Mouse (Mus musculus): ENCODE measurements at regions not wholly inside any gene's neighbourhood (a gene's known extent, or its start where the extent isn't known, plus 50 kb on each side); places are given as distances from the start of the nearest gene placed in this dataset.

DNA sequence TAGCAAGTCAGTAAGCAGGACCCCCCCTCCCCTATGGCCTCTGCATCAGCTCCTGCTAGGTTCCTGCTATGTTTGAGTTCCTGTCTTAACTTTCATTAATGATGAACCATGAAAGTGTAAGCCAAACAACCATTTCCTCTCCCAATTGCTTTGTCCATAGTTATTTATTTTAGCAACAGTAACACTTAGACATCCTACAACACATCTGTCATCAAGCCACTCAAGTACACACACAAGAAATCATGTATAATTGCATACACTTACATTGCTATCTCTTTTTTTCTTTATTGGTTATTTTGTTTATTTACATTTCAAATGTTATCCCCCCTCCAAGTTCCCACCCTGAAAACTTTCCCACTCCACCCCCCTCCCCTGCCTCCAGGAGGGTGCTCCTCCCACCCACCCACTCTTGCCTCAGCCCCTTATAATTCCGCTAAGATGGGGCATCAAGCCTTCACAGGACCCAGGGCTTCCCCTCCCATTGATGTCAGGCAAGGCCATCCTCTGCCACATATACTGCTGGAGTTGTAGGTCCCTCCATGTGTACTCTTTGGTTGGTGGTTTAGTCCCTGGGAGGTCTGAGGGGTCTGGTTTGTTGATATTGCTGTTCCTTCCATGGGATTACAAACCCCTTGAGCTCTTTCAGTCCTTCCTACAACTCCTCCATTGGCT lies 310.9 kb upstream of the Ccnh start:
- intact Hi-C loops (cut with DNase I) = no loop called here
- no peak for DNase-seq (ENCODE audit: low spot score in 2 of 2)

DNA sequence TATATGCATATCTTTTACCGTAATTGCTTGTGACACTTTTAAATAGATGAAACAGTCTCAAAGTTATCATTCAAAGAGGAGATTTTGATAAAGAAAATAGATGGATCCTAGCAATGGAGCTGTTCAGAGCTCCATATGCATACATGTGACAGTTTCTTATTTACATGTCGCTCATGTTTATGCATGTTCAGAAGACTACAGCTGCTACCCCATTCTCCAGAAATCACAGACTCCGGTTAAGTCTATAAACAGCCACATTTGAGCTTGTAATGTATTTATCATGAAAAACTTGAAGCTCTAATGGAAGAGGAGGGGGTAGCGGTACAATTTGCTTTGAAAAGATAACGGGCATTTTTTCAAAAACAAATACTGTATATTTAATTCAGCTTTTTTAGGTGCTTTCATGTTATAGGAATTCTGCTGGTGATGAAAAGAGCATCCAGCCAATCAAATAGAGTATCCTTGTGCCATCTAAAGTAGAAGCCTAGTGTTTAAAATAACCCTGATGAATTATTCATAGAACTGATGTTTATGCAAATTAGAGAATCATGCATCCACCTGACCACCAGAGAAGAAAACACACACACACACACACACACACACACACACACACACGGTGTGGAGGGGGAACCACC lies 283.7 kb upstream of the Ccnh start:
- DNase-seq (ENCODE audit: low spot score in 2 of 2) = peak; percentile 6 to 73
- intact Hi-C loops (cut with DNase I) = no loop called here

DNA sequence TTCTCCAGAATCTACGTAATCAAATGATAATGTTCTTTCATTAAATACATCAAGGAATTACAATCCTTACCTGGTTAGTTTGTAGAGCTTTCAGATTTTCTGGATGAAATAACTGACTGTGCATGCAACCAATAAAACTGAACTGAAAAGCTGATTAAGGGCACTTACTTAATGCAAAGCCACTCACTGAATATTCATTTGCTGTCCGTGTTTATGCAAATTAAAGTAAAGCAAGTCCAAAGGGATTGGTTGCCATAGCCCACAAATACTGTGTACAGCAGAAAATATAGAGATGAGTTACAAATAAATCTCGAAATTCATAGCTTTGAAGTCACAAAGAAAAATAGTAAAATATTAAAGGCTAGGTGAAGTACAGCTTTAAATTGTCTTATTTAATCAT lies 283.2 kb upstream of the Ccnh start:
- peak in 1 of 2 experiments; percentile 13 for DNase-seq (ENCODE audit: low spot score in 2 of 2)
- intact Hi-C loops (cut with DNase I) = no loop called here

DNA sequence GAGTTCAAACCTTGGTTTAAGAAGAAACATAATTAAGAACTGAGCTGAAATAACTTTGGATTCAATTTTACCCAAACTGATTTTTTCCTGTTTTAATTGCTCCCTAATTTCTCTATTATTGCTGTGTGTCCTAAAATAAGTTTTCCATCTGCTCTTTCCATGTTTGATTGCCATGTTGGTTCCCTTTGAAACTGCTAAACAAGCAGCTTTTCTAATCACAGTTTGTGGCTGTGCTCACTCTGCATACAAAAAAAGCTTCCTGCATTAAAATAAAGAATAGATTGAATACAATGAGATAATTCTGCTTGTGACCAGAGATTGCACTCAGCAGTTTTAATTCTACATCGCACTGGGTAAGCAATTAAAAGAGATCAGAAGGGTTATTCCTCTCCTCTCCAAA lies 257.9 kb upstream of the Ccnh start:
- intact Hi-C loops (cut with DNase I) = no loop called here

DNA sequence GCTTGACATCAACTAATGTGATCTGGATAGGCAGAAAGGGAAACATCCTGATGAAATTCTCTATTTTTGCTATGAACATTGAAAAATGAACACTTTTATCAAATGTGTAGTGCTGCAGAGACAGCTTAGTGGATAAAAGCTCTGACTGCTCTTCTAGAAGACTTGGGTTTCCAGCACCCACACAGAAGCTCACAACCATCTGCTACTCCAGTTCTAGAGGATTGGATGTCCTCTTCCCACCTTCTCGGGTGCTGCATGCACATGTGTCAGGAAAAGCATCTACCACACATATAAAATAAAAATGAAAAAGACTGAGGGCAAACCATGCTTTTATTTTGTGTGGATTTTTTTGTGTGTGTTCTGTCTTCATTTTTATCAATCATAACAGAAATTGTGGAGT lies 253.6 kb upstream of the Ccnh start:
- DNase-seq (ENCODE audit: low spot score in 2 of 2) = no peak
- intact Hi-C loops (cut with DNase I) = no loop called here

More for the DNA sequence above, 257.9 kb upstream of the Ccnh start:
- peak in 1 of 2 experiments; percentile 9 for DNase-seq (ENCODE audit: low spot score in 2 of 2)

DNA sequence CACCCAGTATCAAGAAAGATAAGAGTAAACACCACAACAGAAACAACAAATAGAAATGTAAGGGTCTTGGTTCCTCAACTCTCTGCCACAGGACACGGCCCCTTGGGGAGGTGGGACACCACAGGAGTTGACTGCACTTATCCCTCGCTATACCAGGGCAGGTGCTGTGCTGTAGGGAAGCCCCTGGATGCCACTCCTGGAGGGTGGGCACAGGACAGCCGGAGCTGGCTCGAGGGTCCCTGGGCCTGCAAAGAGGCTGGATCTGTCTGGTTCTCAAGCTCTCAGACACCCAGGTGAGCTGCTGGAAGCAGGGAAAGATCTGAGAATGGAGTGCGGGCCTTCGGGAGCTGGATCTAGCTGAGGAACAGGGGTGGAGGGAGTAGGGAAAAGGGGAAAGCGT lies 249.5 kb upstream of the Ccnh start:
- no peak for DNase-seq (ENCODE audit: low spot score in 2 of 2)
- intact Hi-C loops (cut with DNase I) = no loop called here

DNA sequence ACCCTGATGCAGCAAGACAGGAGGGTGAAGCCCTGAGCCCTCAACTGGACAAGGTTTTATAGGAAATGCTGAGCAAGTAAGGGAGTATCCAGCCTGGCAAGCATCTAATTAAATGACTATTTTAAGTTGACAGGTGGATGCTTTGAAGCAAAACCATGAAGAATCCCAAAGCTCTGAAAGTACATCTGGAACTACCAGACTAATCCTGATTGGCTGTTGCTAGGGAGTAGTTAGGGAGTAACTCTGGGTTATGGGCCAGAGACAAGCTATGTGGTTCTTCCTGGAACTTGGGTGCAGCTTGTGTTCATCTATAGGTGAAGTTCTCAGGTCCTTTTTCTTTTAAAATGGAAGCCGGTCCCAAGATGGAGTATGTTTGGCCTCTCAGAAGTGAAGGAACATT lies 248.3 kb upstream of the Ccnh start:
- intact Hi-C loops (cut with DNase I) = no loop called here
- no peak for DNase-seq (ENCODE audit: low spot score in 2 of 2)

DNA sequence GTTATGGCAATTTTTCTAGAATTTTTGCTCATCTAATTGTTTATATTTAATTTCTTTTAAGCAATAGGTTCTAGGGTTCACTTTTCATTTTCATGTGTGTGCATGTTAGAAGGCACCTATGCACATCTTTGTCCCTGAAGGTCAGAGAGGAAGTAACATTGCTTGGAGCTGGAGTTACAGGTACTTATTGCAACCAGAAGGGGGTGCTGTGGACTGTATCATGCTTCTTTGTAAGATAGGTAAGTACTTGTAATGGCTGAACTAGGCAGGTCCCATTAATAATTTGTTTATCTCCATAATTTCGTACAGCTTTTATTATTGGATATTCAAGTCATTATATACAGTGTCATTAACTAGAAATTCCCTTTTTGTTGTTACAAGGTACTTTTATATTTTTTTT lies 238.3 kb upstream of the Ccnh start:
- intact Hi-C loops (cut with DNase I) = loop anchor here (5.0 to 10.0 kb wide), 2 partner anchors 114 to 211 kb away; no protein-coding TSS in a partner anchor
- peak in 1 of 2 experiments; percentile 19 for DNase-seq (ENCODE audit: low spot score in 2 of 2)

DNA sequence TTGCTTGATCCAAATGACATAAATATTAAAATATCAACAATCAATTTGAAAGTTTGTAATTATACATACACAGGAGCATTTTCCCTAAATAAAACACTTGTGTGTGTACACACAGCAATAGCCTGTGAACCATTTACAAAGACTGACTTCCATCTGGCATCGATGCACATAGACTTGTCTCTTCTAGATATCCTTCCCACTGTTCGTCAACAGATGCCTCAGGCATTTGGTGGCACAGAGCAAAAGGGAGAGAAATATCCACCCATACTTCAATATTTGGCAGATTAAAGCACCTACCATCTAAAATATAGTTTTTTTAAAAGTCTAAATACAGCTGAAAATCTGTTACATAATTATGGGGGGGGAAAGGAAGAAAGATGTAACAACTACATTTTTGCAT lies 236.0 kb upstream of the Ccnh start:
- intact Hi-C loops (cut with DNase I) = loop anchor here (5.0 to 10.0 kb wide), 2 partner anchors 112 to 209 kb away; no protein-coding TSS in a partner anchor
- DNase-seq (ENCODE audit: low spot score in 2 of 2) = no peak

DNA sequence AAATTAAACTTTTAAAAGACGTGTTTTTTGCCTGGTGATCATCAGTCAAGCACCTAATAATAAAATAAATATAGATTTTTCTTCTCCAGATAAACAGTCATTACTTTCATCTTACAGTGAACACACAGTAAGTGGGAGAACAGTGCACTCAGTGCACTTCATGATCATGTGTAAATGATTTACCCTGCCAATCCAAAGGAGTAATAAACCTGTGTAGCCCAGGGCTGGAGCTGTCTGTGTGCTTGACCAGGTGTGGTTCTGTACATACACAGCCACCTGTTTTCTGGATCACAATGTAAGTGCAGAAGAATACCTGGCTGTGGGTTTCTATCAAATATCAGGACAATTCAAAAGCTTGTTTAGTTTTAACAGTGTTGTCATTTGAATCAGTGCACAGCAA lies 235.4 kb upstream of the Ccnh start:
- no peak for DNase-seq (ENCODE audit: low spot score in 2 of 2)
- intact Hi-C loops (cut with DNase I) = loop anchor here (5.0 to 10.0 kb wide), 2 partner anchors 111 to 209 kb away; no protein-coding TSS in a partner anchor

DNA sequence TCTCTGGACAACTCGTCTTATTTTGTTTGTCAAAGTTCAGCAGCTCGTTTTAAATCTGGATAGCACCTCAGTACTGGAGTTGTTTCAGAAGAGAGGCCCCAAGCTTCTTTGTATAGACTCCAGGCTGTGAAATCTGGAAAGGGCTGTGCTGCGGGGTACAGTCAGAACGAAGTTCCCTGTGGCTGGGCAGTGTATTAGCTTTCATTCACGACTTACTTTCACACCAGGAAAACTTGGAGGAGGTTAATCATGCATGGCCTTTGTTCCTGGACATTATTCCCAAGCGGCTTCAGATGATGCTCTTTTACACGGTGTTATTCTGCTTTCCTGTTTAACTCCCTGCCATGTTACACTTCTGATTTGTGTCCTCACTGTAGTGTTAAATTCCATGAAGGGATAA lies 220.3 kb upstream of the Ccnh start:
- no peak for DNase-seq (ENCODE audit: low spot score in 2 of 2)
- intact Hi-C loops (cut with DNase I) = no loop called here
